Comparison of ENCODE assay signal across 9 mouse cellular contexts in genomic region chr12:103103601-103104000, GRCm38 (mm10).
DNase-seq lines count a peak whose midpoint lies in the region; ATAC-seq and TF ChIP-seq lines count a peak whose summit lies in the region.
"Had no signal": no experiment of that assay in that cellular context is flagged by ENCODE, and none has a peak within 500 bp of the region (broad histone marks: within the 10 kb centered on the region; RNA-seq: fewer than 3 reads in every experiment).

No protein-coding gene starts in this region.

- TF ChIP-seq EP300 in lung, postnatal 0 days (IDR thresholded peaks at IDR 0.05): no peak

- H3K4me3 ChIP-seq in forebrain, embryonic 11.5 days (ENCODE audit: low read depth, low read length): no peak overlapping the region
- H3K4me3 ChIP-seq in forebrain, embryonic 13.5 days: no peak overlapping the region
- no peak overlapping the region for H3K4me3 ChIP-seq in lung, postnatal 0 days (ENCODE audit: low read depth, low read length)
- no peak overlapping the region for H3K4me3 ChIP-seq in embryonic facial prominence, embryonic 11.5 days (ENCODE audit: low read depth, low read length)

- TF ChIP-seq CTCF in lung, postnatal 0 days (IDR thresholded peaks at IDR 0.05): no peak

- no peak overlapping the region for H3K27ac ChIP-seq in forebrain, embryonic 11.5 days (ENCODE audit: low read depth, low read length)
- no peak overlapping the region for H3K27ac ChIP-seq in forebrain, embryonic 13.5 days
- H3K27ac ChIP-seq in lung, postnatal 0 days (ENCODE audit: low read length): no peak overlapping the region
- no peak overlapping the region for H3K27ac ChIP-seq in embryonic facial prominence, embryonic 11.5 days (replicated peaks; ENCODE audit: low read depth, low read length)

- peak; percentile 52 for DNase-seq in forebrain, embryonic 11.5 days (ENCODE audit: low spot score)
- DNase-seq in lung, postnatal 0 days (ENCODE audit: low spot score): peak; percentile 23
- DNase-seq in lung, postnatal 14 days: no peak
- DNase-seq in embryonic facial prominence, embryonic 11.5 days (ENCODE audit: low spot score): peak; percentile 48
- peak; percentile 3 for DNase-seq in splenic B cell, adult 2 months (ENCODE audit: low read depth, low spot score)
- DNase-seq in cerebellum, adult 9-10 months: no peak
- no peak for DNase-seq in cerebellum, postnatal 25 days
- DNase-seq: cerebellum, adult 11-12 months had no signal

- H3K4me2 ChIP-seq in forebrain, embryonic 11.5 days (ENCODE audit: low read depth, low read length, severe bottlenecking): no peak overlapping the region
- H3K4me2 ChIP-seq in forebrain, embryonic 13.5 days: no peak overlapping the region
- H3K4me2 ChIP-seq in lung, postnatal 0 days (replicated peaks; ENCODE audit: low read depth, low read length): no peak overlapping the region
- H3K4me2 ChIP-seq in embryonic facial prominence, embryonic 11.5 days (ENCODE audit: low read depth, low read length): no peak overlapping the region

- no peaks in the 10 kb centered on the region for H3K27me3 ChIP-seq in forebrain, embryonic 11.5 days (ENCODE audit: control insufficient read depth, insufficient read depth, low read length)
- no peaks in the 10 kb centered on the region for H3K27me3 ChIP-seq in forebrain, embryonic 13.5 days
- H3K27me3 ChIP-seq in lung, postnatal 0 days (replicated peaks; ENCODE audit: insufficient read depth, low read length): no peaks in the 10 kb centered on the region
- no peaks in the 10 kb centered on the region for H3K27me3 ChIP-seq in embryonic facial prominence, embryonic 11.5 days (ENCODE audit: control insufficient read depth, insufficient read depth, low read length)
- no peaks in the 10 kb centered on the region for H3K27me3 ChIP-seq in splenic B cell, adult 2 months (ENCODE audit: control insufficient read depth, insufficient read depth, low read length, poor library complexity, severe bottlenecking)

- H3K9me3 ChIP-seq in forebrain, embryonic 11.5 days (ENCODE audit: control insufficient read depth, low read length): no peaks in the 10 kb centered on the region
- no peaks in the 10 kb centered on the region for H3K9me3 ChIP-seq in forebrain, embryonic 13.5 days (replicated peaks)
- no peaks in the 10 kb centered on the region for H3K9me3 ChIP-seq in lung, postnatal 0 days (ENCODE audit: low read length)
- no peaks in the 10 kb centered on the region for H3K9me3 ChIP-seq in embryonic facial prominence, embryonic 11.5 days (replicated peaks; ENCODE audit: control insufficient read depth, low read length)

- WGBS in forebrain, embryonic 11.5 days: 14% methylated on average over 5 of the region's 5 CpGs
- WGBS in forebrain, embryonic 13.5 days: 21% methylated on average over 5 of the region's 5 CpGs
- 11% methylated on average over 5 of the region's 5 CpGs for WGBS in lung, postnatal 0 days
- WGBS in embryonic facial prominence, embryonic 11.5 days: 18% methylated on average over 5 of the region's 5 CpGs

- H3K9ac ChIP-seq in forebrain, embryonic 11.5 days (ENCODE audit: low read length): no peak overlapping the region
- no peak overlapping the region for H3K9ac ChIP-seq in forebrain, embryonic 13.5 days
- no peak overlapping the region for H3K9ac ChIP-seq in lung, postnatal 0 days (replicated peaks; ENCODE audit: low read depth)
- H3K9ac ChIP-seq in embryonic facial prominence, embryonic 11.5 days (replicated peaks; ENCODE audit: low read length): no peak overlapping the region

- H3K36me3 ChIP-seq in forebrain, embryonic 11.5 days (ENCODE audit: control insufficient read depth, insufficient read depth, low read length): no peaks in the 10 kb centered on the region
- peaks cover 24% of the 10 kb centered on the region for H3K36me3 ChIP-seq in forebrain, embryonic 13.5 days (ENCODE audit: poor library complexity, severe bottlenecking)
- H3K36me3 ChIP-seq in lung, postnatal 0 days (ENCODE audit: insufficient read depth, low read length): no peaks in the 10 kb centered on the region
- no peaks in the 10 kb centered on the region for H3K36me3 ChIP-seq in embryonic facial prominence, embryonic 11.5 days (replicated peaks; ENCODE audit: control insufficient read depth, insufficient read depth, low read depth, low read length)
- H3K36me3 ChIP-seq in splenic B cell, adult 2 months (ENCODE audit: control insufficient read depth, insufficient read depth, low read length, poor library complexity, severe bottlenecking): no peaks in the 10 kb centered on the region

- H3K4me1 ChIP-seq in forebrain, embryonic 11.5 days (replicated peaks; ENCODE audit: control insufficient read depth, insufficient read depth, low read length): no peaks in the 10 kb centered on the region
- H3K4me1 ChIP-seq in forebrain, embryonic 13.5 days: no peaks in the 10 kb centered on the region
- H3K4me1 ChIP-seq in lung, postnatal 0 days (ENCODE audit: insufficient read depth, low read depth, low read length): no peaks in the 10 kb centered on the region
- H3K4me1 ChIP-seq in embryonic facial prominence, embryonic 11.5 days (ENCODE audit: control insufficient read depth, insufficient read depth, low read length): no peaks in the 10 kb centered on the region

- no peak for ATAC-seq in forebrain, embryonic 11.5 days (replicated peaks; ENCODE audit: low FRiP score)
- no peak for ATAC-seq in forebrain, embryonic 13.5 days
- no peak for ATAC-seq in lung, postnatal 0 days
- no peak for ATAC-seq in embryonic facial prominence, embryonic 11.5 days (replicated peaks; ENCODE audit: insufficient number of reproducible peaks, low FRiP score, low TSS enrichment, low read depth)

Comparison
In these comparisons a context has a peak if more than half of its experiments do, and no peak if none do; other contexts are left out.
1. DNase-seq: peak in forebrain, embryonic 11.5 days (single experiment), lung, postnatal 0 days (single experiment), embryonic facial prominence, embryonic 11.5 days (single experiment) and splenic B cell, adult 2 months (single experiment); none in lung, postnatal 14 days (single experiment), cerebellum, adult 9-10 months (single experiment) and cerebellum, postnatal 25 days (0 of 2).